Mouse (Mus musculus): ENCODE results near the gene Hddc3. TPM values are rescaled to one million over a fixed set of nuclear protein-coding genes. Genes with fewer than 3 reads are reported as not detected.
A peak's percentile ranks its signal among the peaks of the same experiment; 100 is the strongest.
"Not testable (repeated sequence)": the region's sequence is repeated elsewhere in the genome, so short reads cannot be mapped to it uniquely, and the experiment has no call there.

Gene Hddc3
- total RNA-seq, 2 experiments from 2014 or later, result 46.4 to 56.4 TPM

DNA sequence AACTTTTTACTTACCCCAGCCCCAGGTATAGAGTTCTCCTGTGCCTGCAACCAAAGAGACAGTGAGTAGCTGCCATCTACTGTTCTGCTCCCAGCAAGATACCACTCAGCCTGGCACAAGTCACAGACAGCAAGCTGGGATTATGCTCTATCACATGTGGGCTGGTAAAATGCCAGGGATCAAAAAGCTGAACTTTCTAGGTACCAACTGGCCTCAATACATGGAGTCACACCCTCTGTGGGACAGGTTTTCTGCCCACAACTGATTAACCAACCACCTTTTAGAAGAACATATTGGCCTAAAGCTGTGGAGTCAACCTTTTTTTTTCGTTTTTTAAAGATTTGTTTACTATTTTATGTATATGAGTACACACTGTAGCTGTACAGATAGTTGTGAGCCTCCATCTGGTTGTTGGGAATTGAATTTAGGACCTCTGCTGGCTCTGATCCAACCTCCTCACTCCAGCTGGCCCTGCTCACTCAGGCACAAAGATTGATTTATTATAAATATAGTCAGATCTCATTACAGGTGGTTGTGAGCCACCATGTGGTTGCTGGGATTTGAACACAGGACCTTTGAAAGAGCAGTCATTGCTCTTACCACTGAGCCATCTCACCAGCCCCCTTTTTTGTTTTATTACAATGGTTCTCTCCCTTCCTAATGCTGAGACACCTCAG is 25.3 kb upstream of the Hddc3 start:
- H3K27ac ChIP-seq, result no peak overlapping the region
- TF ChIP-seq CTCF (IDR thresholded peaks at IDR 0.05), result no peak
- no peak for DNase-seq (ENCODE audit: extremely low spot score in 1 of 2, low spot score in 2 of 2)
- intact Hi-C loops (cut with DNase I), result no loop called here
- H3K4me3 ChIP-seq, result no peak overlapping the region

- no peak for TF ChIP-seq CTCF (IDR thresholded peaks at IDR 0.05)
- Histone ChIP-seq H3K27ac (no peak overlapping the region), H3K4me3 (no peak overlapping the region)
- intact Hi-C loops (cut with DNase I), result no loop called here
- DNase-seq (ENCODE audit: extremely low spot score in 1 of 2, low spot score in 2 of 2), result no peak
These were observed 24.2 kb upstream of the Hddc3 start for GRCm38 (mm10) chr7:80318670-80319069.

GRCm38 (mm10) chr7:80319846-80320496 is 22.9 kb upstream of the Hddc3 start:
- DNase-seq (ENCODE audit: extremely low spot score in 1 of 2, low spot score in 2 of 2), result no peak

DNA sequence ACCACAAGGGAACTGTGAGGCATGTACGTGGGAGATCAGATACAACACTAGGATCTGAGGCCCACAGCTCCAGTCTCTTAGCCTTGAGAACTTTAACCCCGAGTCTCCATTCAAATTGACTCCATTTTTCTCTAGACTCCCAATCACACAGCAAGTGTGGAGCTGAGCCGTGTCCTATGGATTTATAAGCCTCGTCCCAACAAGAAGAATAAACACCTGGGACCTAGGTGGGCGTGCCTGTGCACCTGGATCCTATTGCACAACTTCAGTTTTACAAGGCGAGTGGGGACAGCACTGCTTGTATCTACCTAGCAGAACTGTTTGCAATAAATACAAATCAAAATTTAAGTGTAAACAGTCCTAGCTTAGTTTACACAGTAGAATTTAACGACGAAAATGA is 19.6 kb upstream of the Hddc3 start:
- peak overlapping the region; percentile 97; the same call in 1 of the 2 replicates for H3K27ac ChIP-seq
- intact Hi-C loops (cut with DNase I), result loop anchor here (5.0 kb wide), 1 partner anchor 181 kb away; no protein-coding TSS in a partner anchor
- H3K4me3 ChIP-seq, result peak overlapping the region; percentile 65
- DNase-seq (ENCODE audit: extremely low spot score in 1 of 2, low spot score in 2 of 2), result no peak
- no peak for TF ChIP-seq CTCF (IDR thresholded peaks at IDR 0.05)

More at GRCm38 (mm10) chr7:80319846-80320496, 22.9 kb upstream of the Hddc3 start:
- Histone ChIP-seq H3K27ac (no peak overlapping the region), H3K4me3 (no peak overlapping the region)
- intact Hi-C loops (cut with DNase I), result loop anchor here (5.0 kb wide), 1 partner anchor 178 kb away; no protein-coding TSS in a partner anchor
- no peak for TF ChIP-seq CTCF (IDR thresholded peaks at IDR 0.05)

DNA sequence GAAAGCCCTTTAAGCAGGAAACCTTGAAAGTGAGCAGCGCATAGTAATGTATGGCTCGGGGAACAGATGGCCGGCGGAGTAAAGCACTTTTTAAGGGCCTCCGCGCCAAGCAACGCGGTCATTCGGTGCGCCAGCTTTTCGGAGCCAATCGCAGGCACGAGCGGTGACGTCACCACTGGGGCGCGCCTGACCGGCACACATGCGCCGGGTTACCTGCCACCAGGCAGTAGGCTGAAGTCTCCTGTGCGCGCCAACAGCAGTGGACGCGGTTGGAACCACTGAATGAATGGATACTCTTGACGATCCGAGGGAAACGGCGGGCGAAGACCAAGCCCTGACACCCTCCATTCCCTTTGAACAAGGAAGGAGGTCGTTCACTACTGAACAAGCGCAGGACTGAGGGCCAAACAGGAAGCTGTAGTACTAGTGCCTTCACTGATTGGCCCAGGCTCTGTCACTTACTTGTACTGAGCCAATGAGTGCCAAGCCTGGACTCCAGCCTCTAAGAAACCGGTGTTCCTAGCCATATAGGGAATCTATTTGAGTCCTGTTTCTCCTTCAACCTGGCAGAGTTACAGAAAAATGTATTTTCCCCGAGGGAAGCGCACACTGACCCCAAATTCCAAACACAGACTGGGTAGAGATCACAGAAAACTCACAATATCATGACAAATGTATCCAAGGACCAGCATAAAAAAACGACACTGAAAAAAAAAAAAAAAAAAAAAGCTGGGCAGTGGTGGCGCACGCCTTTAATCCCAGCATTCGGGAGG is 18.7 kb upstream of the Hddc3 start, which contains the start of gene Rccd1:
Gene Rccd1 (minus strand): TSS at position 412 of the 773 bp plus-strand sequence.
- H3K27ac ChIP-seq, result peak within 1 kb of the TSS; percentile 97
- peak within 1 kb of the TSS; percentile 65 for H3K4me3 ChIP-seq
- intact Hi-C loops (cut with DNase I), result loop anchor here (5.0 kb wide), 1 partner anchor 182 kb away; no protein-coding TSS in a partner anchor
- no peak; the same call in 1 of the 2 replicates for TF ChIP-seq CTCF (IDR thresholded peaks at IDR 0.05)
- DNase-seq (ENCODE audit: extremely low spot score in 1 of 2, low spot score in 2 of 2), result peak; percentile 93 to 96

DNA sequence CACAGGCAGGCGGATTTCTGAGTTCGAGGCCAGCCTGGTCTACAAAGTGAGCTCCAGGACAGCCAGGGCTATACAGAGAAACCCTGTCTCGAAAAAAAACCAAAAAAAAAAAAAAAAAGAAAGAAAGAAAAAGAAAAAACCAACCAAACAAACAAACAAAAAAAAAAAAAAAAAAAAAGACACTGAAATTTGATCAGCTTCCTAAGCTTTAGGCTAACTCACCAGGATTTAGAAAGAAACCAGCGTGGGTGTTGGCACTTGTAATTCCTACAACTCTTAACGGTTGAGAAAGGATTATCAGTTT is 18.1 kb upstream of the Hddc3 start:
- not testable (repeated sequence) for H3K4me3 ChIP-seq; DNase-seq (ENCODE audit: extremely low spot score in 1 of 2, low spot score in 2 of 2)
- intact Hi-C loops (cut with DNase I), result loop anchor here (5.0 kb wide), 1 partner anchor 182 kb away; no protein-coding TSS in a partner anchor
- H3K27ac ChIP-seq, result peak overlapping the region; percentile 97; the same call in 1 of the 2 replicates

DNA sequence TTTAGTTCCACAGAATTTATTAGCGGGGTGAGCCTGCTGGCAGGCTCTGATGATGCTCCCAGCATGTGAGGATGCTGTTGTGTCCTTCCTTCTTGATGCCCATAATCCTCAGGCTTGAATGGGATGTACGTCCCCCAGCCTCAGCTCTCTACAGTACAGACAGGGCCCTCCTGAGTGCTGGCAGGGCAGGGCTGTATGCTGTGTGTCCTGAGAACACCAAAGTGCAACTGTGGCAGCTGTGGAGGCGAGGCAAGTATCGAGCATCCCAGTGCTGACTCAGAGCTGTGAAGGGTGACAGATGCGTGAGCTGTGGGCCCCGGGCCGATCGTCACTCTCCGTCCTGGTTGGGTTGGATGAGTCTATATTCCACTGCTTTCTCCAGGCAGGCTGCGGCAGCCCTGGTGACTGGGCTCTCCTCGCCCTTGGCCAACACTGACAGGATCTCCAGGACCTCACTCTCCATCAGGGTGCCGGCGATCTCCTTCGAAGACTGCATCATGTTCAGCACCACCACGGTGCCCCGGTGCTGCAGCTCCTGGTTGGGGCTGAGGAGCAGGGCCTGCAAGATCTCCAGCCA is 17.5 kb upstream of the Hddc3 start:
- H3K27ac ChIP-seq, result peak overlapping the region; percentile 48; the same call in 1 of the 2 replicates
- intact Hi-C loops (cut with DNase I), result no loop called here
- TF ChIP-seq CTCF (IDR thresholded peaks at IDR 0.05), result no peak
- H3K4me3 ChIP-seq, result no peak overlapping the region
- DNase-seq (ENCODE audit: extremely low spot score in 1 of 2, low spot score in 2 of 2), result no peak

GRCm38 (mm10) chr7:80326076-80326475 is 16.8 kb upstream of the Hddc3 start:
- intact Hi-C loops (cut with DNase I), result no loop called here
- TF ChIP-seq CTCF (IDR thresholded peaks at IDR 0.05), result no peak
- Histone ChIP-seq H3K27ac (no peak overlapping the region), H3K4me3 (no peak overlapping the region)
- DNase-seq (ENCODE audit: extremely low spot score in 1 of 2, low spot score in 2 of 2), result no peak

- intact Hi-C loops (cut with DNase I), result no loop called here
- no peak for TF ChIP-seq CTCF (IDR thresholded peaks at IDR 0.05)
- Histone ChIP-seq H3K4me3 (no peak overlapping the region), H3K27ac (no peak overlapping the region)
- DNase-seq (ENCODE audit: extremely low spot score in 1 of 2, low spot score in 2 of 2), result no peak
These were observed 12.6 kb upstream of the Hddc3 start for GRCm38 (mm10) chr7:80330278-80330677.

DNA sequence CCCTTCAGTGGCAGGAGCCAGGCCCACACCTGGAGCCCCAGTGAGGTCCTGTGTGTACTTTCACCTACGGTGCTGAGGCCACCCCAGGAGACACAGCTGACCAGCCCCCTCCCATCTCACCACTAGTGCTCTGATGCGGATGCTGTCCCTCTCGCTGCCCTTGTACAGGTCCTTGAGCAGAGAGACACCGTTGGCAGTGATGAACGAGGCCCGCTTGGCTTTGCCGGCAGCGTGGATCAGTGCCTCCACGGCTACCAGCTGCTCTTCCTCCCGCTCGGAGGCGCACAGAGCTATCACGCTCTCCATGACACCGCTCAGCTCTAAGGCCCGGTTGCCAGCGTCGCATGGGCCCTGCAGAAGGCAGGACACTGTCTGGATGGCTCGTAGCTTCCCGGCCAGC is 11.5 kb upstream of the Hddc3 start:
- H3K27ac ChIP-seq, result no peak overlapping the region
- TF ChIP-seq CTCF (IDR thresholded peaks at IDR 0.05), result no peak
- DNase-seq (ENCODE audit: extremely low spot score in 1 of 2, low spot score in 2 of 2), result no peak
- H3K4me3 ChIP-seq, result no peak overlapping the region
- intact Hi-C loops (cut with DNase I), result no loop called here

- no peak for DNase-seq (ENCODE audit: extremely low spot score in 1 of 2, low spot score in 2 of 2)
- no peak for TF ChIP-seq CTCF (IDR thresholded peaks at IDR 0.05)
These were observed 8.1 kb upstream of the Hddc3 start for GRCm38 (mm10) chr7:80334848-80335247.

More at GRCm38 (mm10) chr7:80334848-80335247, 8.1 kb upstream of the Hddc3 start:
- Histone ChIP-seq H3K27ac (no peak overlapping the region), H3K4me3 (no peak overlapping the region)
- intact Hi-C loops (cut with DNase I), result no loop called here
